Mouse (Mus musculus) spleen, postnatal 36 days (tissue): Measurements from ENCODE around the gene Tent5a.

Source experiments
- DNase-seq, 2 experiments: peaks; one replicate each; pipeline ENCODE4 v3.0.0; 2022; ENCODE audit warnings: low spot score in 2 of 2, mixed read lengths in 1 of 2

The Tent5a gene

GRCm38 (mm10) chr9:85327242-85328211 lies at the start of gene Tent5a:
Gene Tent5a, minus strand, starts transcription at chr9:85327348.
- DNase-seq = peak; percentile 85 to 88

- DNase-seq = no peak
Measured at GRCm38 (mm10) chr9:85376643-85377307, 49.6 kb upstream of the Tent5a start.

- DNase-seq = no peak
Measured at GRCm38 (mm10) chr9:85375152-85375551, 48.0 kb upstream of the Tent5a start.

DNA sequence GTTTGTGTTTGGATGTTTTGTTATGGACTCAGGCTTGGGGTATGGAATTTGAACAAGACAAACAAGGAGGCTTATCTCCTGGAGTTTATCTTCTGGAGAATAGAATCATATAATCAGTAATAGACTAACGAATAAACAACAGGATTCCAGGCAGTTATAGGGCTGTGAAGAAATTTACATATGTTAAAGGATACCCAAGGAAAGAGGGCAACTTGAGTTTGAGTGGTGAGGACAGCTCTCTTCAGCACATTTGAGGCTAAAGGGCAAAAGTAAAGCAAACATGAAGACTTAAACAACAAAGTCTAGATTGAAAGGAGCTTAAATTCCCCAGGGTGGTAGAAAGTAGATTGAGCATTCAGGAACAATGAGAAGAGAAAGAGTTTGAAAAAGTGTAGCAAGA lies 44.9 kb upstream of the Tent5a start:
- DNase-seq = no peak

DNA sequence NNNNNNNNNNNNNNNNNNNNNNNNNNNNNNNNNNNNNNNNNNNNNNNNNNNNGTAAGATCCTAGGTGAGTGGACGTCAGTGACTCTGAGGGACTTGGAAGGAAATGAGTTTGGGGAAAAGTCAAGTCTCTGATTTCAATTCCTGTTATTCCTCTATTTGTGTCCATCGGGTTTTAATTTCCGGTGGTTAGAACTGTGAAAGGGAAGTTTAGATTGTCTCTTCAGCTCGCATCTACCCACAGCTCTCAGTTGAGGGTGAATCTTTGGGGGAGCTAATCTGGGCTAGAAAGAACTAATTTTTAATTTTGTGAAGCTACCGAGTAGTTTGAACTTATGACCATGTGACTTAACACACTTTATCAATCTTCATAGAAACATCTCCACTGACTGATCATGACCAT lies 42.4 kb upstream of the Tent5a start:
- no peak for DNase-seq

DNA sequence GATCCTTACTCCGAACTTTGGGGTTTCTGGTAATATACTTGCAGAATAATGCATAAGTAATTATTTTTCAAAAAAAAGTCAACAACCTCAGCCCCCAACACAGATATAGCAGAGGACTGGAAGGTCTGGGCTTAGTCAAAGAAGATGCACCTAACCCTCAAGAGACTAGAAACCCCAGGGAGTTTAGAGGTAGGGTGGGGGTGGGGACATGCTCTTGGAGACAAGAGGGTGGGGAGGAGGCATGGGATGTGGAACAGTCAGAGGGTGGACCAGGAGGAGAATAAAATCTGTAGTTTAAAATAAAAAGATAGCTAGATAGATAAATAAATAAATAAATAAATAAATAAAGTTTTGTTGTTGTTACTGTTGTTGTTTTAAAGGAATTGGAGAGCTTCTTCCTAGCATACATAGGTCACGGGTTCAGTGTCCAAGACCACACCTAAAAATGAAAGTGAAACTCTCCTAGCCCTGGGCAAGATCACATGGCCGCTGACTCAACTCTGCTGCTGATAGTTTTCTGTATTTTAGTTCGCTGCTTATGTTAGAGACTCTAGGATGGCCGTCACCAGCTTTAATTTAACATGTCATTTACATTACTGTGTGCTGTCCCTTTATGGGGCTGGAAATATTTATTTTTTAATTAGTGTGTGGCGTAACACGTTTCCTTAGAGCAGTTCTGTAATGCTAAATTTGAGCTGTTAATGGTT lies 30.2 kb upstream of the Tent5a start:
- DNase-seq = no peak

GRCm38 (mm10) chr9:85355559-85355958 lies 28.4 kb upstream of the Tent5a start:
- DNase-seq = no peak

DNA sequence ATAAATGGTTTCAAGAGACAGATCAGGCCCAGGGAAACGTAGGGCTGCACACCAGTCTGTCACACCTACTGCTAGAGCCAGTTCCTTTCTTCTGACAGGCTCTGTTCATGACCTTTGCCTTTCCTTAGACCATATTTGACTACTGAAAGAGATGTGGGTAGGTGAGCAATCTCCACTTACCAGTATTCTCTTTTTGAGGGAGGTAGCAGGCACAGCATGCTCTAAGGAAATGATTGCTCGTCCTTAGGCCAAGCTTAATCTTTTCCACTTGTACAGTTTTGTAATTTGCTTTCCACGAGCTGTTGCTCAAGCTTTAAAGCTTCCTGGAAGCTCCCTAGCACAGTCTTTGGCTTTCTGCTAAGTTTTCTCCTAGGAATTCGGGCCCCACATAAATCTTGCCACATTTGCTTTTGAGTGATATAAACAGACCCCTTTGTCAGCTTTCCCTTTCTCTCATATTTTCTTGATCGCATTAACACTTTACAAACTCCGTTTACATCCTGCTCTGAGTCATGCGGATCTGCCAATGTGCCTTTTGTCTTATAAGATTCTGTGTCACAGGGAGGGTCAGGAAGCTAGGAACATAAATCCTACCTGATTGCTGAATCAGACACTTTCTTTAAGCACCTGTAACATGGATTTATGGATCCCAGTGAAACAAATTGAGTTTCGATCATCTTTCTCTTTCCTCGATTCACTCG lies 20.8 kb upstream of the Tent5a start:
- no peak for DNase-seq

- DNase-seq = no peak
Measured at GRCm38 (mm10) chr9:85342892-85343785, 16.0 kb upstream of the Tent5a start.

- peak; percentile 65 to 70 for DNase-seq
Measured at GRCm38 (mm10) chr9:85340303-85340702, 13.2 kb upstream of the Tent5a start.

- no peak for DNase-seq
Measured at GRCm38 (mm10) chr9:85336046-85336445, 8.9 kb upstream of the Tent5a start.

GRCm38 (mm10) chr9:85331521-85331920 lies 4.4 kb upstream of the Tent5a start:
- peak; percentile 4 to 20 for DNase-seq

- DNase-seq = peak; percentile 74 to 84
Measured at GRCm38 (mm10) chr9:85328259-85328658, 1.1 kb upstream of the Tent5a start.

DNA sequence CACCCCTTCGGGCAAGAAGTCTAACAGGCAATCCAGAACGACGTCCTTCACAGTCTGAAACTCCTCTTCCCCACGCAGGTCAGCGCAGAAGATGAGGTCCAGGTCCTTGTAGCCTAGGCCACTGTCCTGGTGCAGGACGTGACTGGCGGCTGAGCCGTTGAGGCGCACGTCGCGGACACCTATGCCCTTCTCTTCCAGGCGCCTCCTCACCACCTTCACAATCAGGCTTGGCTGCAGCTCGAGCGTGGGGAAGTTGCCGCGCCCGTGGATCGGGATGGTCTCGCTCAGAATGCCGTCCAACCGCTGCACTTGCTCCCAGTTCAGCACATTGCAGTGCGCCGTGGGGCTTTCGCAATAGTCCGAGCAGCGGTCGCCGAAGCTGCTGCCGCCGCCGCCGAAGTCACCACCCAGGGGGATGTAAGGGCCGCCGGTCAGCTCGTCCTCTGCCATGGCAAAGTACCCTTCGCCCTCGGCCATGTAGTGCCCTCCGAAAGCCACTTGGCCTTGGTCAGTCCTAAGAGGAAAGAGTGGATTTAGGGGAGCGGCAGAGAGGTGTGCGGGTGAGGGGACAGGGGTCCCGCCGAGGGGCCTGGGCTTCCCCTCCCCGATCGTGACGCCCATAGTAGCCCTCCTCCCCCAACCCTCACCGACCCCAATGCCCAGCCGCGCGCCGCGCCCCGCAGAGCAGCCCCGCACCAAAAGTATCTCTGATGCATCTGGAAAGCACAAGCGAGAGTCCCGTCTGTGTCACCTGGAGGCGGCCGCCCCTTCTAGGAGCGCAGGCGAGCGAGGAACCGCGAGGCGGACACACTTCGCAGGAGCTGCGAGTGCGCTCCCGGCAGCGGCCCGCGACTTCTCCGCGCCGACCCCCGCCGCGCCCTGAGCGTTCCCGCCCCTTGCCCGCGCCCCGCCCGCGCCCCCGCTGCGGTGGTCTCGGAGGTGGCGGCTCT lies 581 bp downstream of the Tent5a start:
- peak; percentile 22 to 55 for DNase-seq

- DNase-seq = peak in 1 of 2 experiments; percentile 17
Measured at GRCm38 (mm10) chr9:85325201-85325868, 1.8 kb downstream of the Tent5a start.

- no peak for DNase-seq
Measured at GRCm38 (mm10) chr9:85324158-85324875, 2.8 kb downstream of the Tent5a start.

DNA sequence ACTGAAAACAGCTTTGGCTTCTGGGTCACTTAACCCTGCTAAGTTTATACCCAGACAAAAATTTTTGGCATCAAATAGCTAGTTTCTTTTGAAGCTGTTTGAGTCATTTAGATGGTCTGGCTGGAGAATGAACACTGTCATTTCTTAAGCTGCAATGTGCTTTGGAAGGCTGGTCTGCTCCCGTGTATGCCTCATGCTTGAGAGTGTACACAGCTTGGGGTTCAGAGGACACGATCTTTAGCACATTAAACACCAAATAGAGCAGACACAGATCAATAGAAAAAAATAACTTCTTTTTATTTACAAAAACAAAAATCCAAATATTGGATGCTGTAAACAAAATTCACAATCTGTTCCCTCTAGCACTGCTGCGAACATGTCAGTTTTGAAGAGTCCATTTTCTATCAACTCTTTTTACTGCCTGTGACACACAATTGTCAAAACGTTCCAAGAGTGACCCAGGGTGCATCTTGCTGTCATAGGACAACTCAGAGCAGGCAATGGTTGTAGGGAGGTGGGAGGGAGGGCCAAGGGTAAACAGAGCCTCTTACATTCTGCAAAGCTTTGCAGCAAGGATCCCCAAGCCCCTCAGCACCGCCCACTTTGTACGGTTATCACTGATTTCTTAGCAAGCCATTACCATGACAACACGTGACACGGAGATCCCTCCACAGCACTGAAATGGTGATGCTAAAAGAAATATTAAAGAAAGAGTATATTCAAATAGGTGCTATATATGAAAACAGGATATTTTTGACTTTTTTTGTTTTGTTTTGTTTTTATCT lies 6.8 kb downstream of the Tent5a start:
- no peak for DNase-seq
